Mouse (Mus musculus) CH12.LX (cell line): ENCODE data around the gene Rdx. TPM values are rescaled to one million over a fixed set of nuclear protein-coding genes. Genes with fewer than 3 reads are reported as not detected.

Source experiments
- DNase-seq: peaks from one replicate; pipeline ENCODE4 v3.0.0-alpha.2; 2013; ENCODE audit errors: extremely low read depth
- H3K27ac ChIP-seq: 2 replicates; pipeline ENCODE4 v1.5.1; 2012; ENCODE audit warnings: low read depth, mild to moderate bottlenecking, control low read depth, moderate library complexity; ENCODE audit not compliant: insufficient read depth
- H3K27me3 ChIP-seq: replicated peaks from 2 replicates; pipeline ENCODE3; 2012; ENCODE audit warnings: inconsistent platforms
- H3K36me3 ChIP-seq, 2 experiments: replicated peaks in 1 of 2; 2 replicates each; pipeline versions ENCODE3 to v1.6.1; 2012; ENCODE audit warnings: inconsistent platforms in 1 of 2, low read length in 1 of 2, mild to moderate bottlenecking in 1 of 2, mixed read lengths in 1 of 2, moderate library complexity in 1 of 2; ENCODE audit not compliant: control insufficient read depth in 1 of 2, insufficient read depth in 1 of 2
- H3K4me1 ChIP-seq, 2 experiments: 2 replicates each; pipeline ENCODE4 v1.6.1; 2012; ENCODE audit warnings: inconsistent platforms in 1 of 2, moderate library complexity in 1 of 2; ENCODE audit not compliant: insufficient read depth in 2 of 2, control insufficient read depth in 1 of 2
- H3K4me2 ChIP-seq: 2 replicates; pipeline ENCODE4 v1.6.1; 2012; ENCODE audit warnings: low read depth, mild to moderate bottlenecking, control low read depth; ENCODE audit not compliant: poor library complexity, insufficient read depth, severe bottlenecking
- H3K4me3 ChIP-seq, 3 experiments: fragments of 150-350 bp in 1 of 3; sonication (generic) in 1 of 3; replicated peaks in 1 of 3; 2 replicates each; pipeline versions ENCODE3 to v1.5.1; 2011 to 2012; ENCODE audit warnings: low read depth in 2 of 3, low read length in 2 of 3, mild to moderate bottlenecking in 2 of 3, moderate library complexity in 2 of 3, control low read depth in 1 of 3, improper control_type of control experiment in 1 of 3, inconsistent platforms in 1 of 3, mixed read lengths in 1 of 3; ENCODE audit not compliant: poor library complexity in 1 of 3
- H3K79me2 ChIP-seq: replicated peaks from 2 replicates; pipeline ENCODE4 v1.6.1; 2012; ENCODE audit warnings: mild to moderate bottlenecking, moderate library complexity; ENCODE audit not compliant: control insufficient read depth, poor library complexity, insufficient read depth, severe bottlenecking; ENCODE audit errors: extremely low read depth
- H3K9ac ChIP-seq: 2 replicates; pipeline ENCODE4 v1.6.1; 2012; ENCODE audit warnings: low read depth, mild to moderate bottlenecking, control low read depth, moderate library complexity; ENCODE audit not compliant: insufficient read depth
- H3K9me3 ChIP-seq: replicated peaks from 2 replicates; pipeline ENCODE3; 2012; ENCODE audit warnings: low read length, inconsistent platforms, mixed read lengths
- BHLHE40 ChIP-seq: IDR thresholded peaks from 2 replicates; pipeline ENCODE4 v1.6.1; 2011; ENCODE audit warnings: mild to moderate bottlenecking, low read depth, low read length, improper control_type of control experiment
- CHD2 ChIP-seq: IDR thresholded peaks from 2 replicates; pipeline ENCODE4 v1.6.1; 2011; ENCODE audit warnings: low read length, improper control_type of control experiment
- E2F4 ChIP-seq: IDR thresholded peaks from 2 replicates; pipeline ENCODE4 v1.6.1; 2011; ENCODE audit warnings: low read depth, low read length, improper control_type of control experiment; ENCODE audit not compliant: insufficient replicate concordance
- ELF1 ChIP-seq: IDR thresholded peaks from 2 replicates; pipeline ENCODE4 v1.6.1; 2014; ENCODE audit warnings: low read depth, mild to moderate bottlenecking, inconsistent platforms, low read length, improper control_type of control experiment
- ETS1 ChIP-seq: conservative IDR thresholded peaks from 2 replicates; pipeline ENCODE4 v1.6.1; 2012; ENCODE audit warnings: low read depth, mild to moderate bottlenecking, inconsistent platforms, low read length, improper control_type of control experiment, moderate library complexity
- GABPA ChIP-seq: IDR thresholded peaks from 2 replicates; pipeline ENCODE4 v1.6.1; 2012; ENCODE audit warnings: low read depth, low read length, improper control_type of control experiment, inconsistent platforms; ENCODE audit not compliant: insufficient replicate concordance
- HCFC1 ChIP-seq: IDR thresholded peaks from 2 replicates; pipeline ENCODE4 v1.6.1; 2012; ENCODE audit warnings: low read depth, mild to moderate bottlenecking, inconsistent platforms, low read length, improper control_type of control experiment
- KAT2A ChIP-seq: IDR thresholded peaks from 2 replicates; pipeline ENCODE4 v1.6.1; 2012; ENCODE audit warnings: low read length, improper control_type of control experiment, inconsistent platforms; ENCODE audit not compliant: insufficient replicate concordance
- MAFK ChIP-seq: IDR thresholded peaks from 2 replicates; pipeline ENCODE4 v1.6.1; 2011; ENCODE audit warnings: low read length, improper control_type of control experiment; ENCODE audit not compliant: insufficient replicate concordance
- MAX ChIP-seq: IDR thresholded peaks from 2 replicates; pipeline ENCODE4 v1.6.1; 2011; ENCODE audit warnings: low read length, improper control_type of control experiment
- MEF2A ChIP-seq: IDR thresholded peaks from 2 replicates; pipeline ENCODE4 v1.6.1; 2014; ENCODE audit warnings: low read depth, mild to moderate bottlenecking, inconsistent platforms, low read length, improper control_type of control experiment, borderline replicate concordance
- MXI1 ChIP-seq: IDR thresholded peaks from 2 replicates; pipeline ENCODE4 v1.6.1; 2011; ENCODE audit warnings: mild to moderate bottlenecking, low read depth, low read length, improper control_type of control experiment
- MYC ChIP-seq: IDR thresholded peaks from 2 replicates; pipeline ENCODE4 v1.6.1; 2011; ENCODE audit warnings: low read depth, mild to moderate bottlenecking, improper control_type of control experiment, low read length
- NELFE ChIP-seq: IDR thresholded peaks from 2 replicates; pipeline ENCODE4 v1.6.1; 2011; ENCODE audit warnings: low read depth, low read length, improper control_type of control experiment
- PAX5 ChIP-seq: IDR thresholded peaks from 2 replicates; pipeline ENCODE4 v1.6.1; 2012; ENCODE audit warnings: low read length, inconsistent platforms, mixed read lengths
- POLR2A ChIP-seq: IDR thresholded peaks from 2 replicates; pipeline ENCODE4 v1.6.1; 2011; ENCODE audit warnings: low read depth, mild to moderate bottlenecking, improper control_type of control experiment, low read length
- SIN3A ChIP-seq: IDR thresholded peaks from 2 replicates; pipeline ENCODE4 v1.6.1; 2012; ENCODE audit warnings: low read length, improper control_type of control experiment, inconsistent platforms
- SMC3 ChIP-seq: IDR thresholded peaks from 2 replicates; pipeline ENCODE4 v1.6.1; 2011; ENCODE audit warnings: low read depth, low read length, improper control_type of control experiment
- UBTF ChIP-seq: IDR thresholded peaks from 2 replicates; pipeline ENCODE4 v1.6.1; 2012; ENCODE audit warnings: low read depth, mild to moderate bottlenecking, inconsistent platforms, low read length, improper control_type of control experiment, moderate library complexity
- USF1 ChIP-seq: IDR thresholded peaks from 2 replicates; pipeline ENCODE4 v1.6.1; 2014; ENCODE audit warnings: low read depth, mild to moderate bottlenecking, inconsistent platforms, low read length, improper control_type of control experiment
- ZKSCAN1 ChIP-seq: IDR thresholded peaks from 2 replicates; pipeline ENCODE4 v1.6.1; 2012; ENCODE audit warnings: low read depth, inconsistent platforms, low read length, improper control_type of control experiment, borderline replicate concordance
- ZNF384 ChIP-seq: IDR thresholded peaks from 2 replicates; pipeline ENCODE4 v1.6.1; 2012; ENCODE audit warnings: low read depth, low read length, improper control_type of control experiment, inconsistent platforms
- dilution Hi-C: fragments of 300-500 bp; cut with MboI; formaldehyde crosslinking; loops from 2 replicates; pipeline ENCODE4 v1.14.3; 2020; ENCODE audit warnings: low sequenced_read_pairs; ENCODE audit not compliant: extremely low pct_unique_long_range_greater_than_20kb, extremely low pct_ligation_motif_present
- in situ Hi-C: fragments of 300-500 bp; cut with MboI; formaldehyde crosslinking; loops from 3 replicates; pipeline ENCODE4 v1.14.3; 2019; ENCODE audit warnings: low sequenced_read_pairs, low pct_ligation_motif_present, low pct_unique_long_range_greater_than_20kb, mixed read lengths
- polyA plus RNA-seq: library from polyadenylated mRNA; unstranded; fragments of >175 nt; gene quantifications from 2 replicates; pipeline ENCODE4 v1.2.1, GENCODE M21; 2012; ENCODE audit warnings: low read depth; ENCODE audit not compliant: insufficient read length
- total RNA-seq, 2 experiments: library from RNA; depleted of rRNA; stranded (reverse); fragments of 300-350 nt in 1 of 2; fragments of >200 nt in 1 of 2; gene quantifications; 2 replicates each; pipeline ENCODE4 v1.2.3; 2012 to 2014

The Rdx gene
- total and polyA plus RNA-seq, 3 experiments, result 86.1 to 157 (median 125) TPM

DNA sequence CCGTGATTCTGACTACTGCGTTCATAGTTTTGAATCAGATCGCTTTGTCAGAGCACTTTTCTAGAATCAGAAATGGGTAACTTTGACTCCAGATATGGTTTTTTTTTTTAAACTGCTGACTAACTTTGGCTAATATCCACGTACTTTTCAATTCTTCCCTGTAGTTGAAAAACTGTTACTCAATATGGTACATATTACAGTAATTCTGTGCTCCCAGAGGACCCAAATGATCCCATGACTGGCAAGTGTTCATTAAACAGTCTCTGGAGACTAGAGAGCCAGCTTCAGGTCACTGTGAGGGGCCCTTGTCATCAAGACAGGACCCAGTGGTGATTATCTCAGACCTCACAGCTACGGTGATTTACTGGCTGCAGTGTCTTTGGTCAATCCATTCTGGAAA is 45.3 kb downstream of the Rdx start:
- H3K9ac ChIP-seq, result no peak overlapping the region

DNA sequence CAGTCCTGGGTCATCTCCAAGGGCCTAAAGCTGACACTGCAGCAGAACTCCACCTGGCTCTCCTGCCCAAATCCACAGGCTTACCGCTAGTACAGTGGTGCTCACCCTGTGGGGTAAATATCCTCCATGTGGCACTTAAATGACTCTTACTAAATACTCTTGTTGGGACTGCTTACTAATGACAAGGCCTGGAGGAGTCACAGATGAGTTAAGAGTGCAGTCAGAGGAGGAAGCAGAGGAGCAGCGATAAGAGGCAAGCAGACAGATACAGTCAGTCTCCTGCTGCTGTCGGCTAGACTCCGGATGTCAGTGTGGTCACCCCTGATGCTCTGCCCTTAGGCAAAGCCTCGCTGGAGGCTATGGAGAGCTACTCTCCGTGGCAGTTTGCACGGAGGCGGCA is 46.1 kb downstream of the Rdx start:
- H3K36me3 ChIP-seq, result peaks cover 12 to 37% of the 10 kb centered on the region in 2 experiments
- TF ChIP-seq USF1 (no peak), ELF1 (no peak), BHLHE40 (no peak), SIN3A (no peak), ZNF384 (no peak), PAX5 (no peak), KAT2A (no peak), NELFE (no peak), CHD2 (no peak), MXI1 (no peak), UBTF (no peak), HCFC1 (no peak), E2F4 (no peak)
- TF ChIP-seq, all 38 proteins: peak for 0
- Histone ChIP-seq H3K4me1 (0 out of 4 replicates have a peak, but pooled peaks cover 0 to 3% of the 10 kb centered on the region in 2 experiments), H3K27me3 (no peaks in the 10 kb centered on the region), H3K9me3 (no peaks in the 10 kb centered on the region), H3K79me2 (no peaks in the 10 kb centered on the region; the same call in 1 of the 2 replicates), H3K27ac (no peak overlapping the region), H3K4me3 (no peak overlapping the region), H3K4me2 (no peak overlapping the region), H3K9ac (no peak overlapping the region)
- DNase-seq, result no peak
- dilution Hi-C loops (no loop called here), in situ Hi-C loops (loop anchor here (10.0 kb wide), 1 partner anchor 272 kb away; no protein-coding TSS in a partner anchor)

More for the DNA sequence above, 45.3 kb downstream of the Rdx start:
- Histone ChIP-seq H3K9me3 (no peaks in the 10 kb centered on the region), H3K36me3 (peaks cover 16 to 45% of the 10 kb centered on the region in 2 experiments), H3K27ac (no peak overlapping the region), H3K4me3 (no peak overlapping the region), H3K27me3 (no peaks in the 10 kb centered on the region), H3K4me2 (no peak overlapping the region), H3K79me2 (no peaks in the 10 kb centered on the region; the same call in 1 of the 2 replicates), H3K4me1 (0 out of 4 replicates have a peak, but pooled peaks cover 0 to 3% of the 10 kb centered on the region in 2 experiments)
- DNase-seq, result no peak
- dilution Hi-C loops (no loop called here), in situ Hi-C loops (loop anchor here (10.0 kb wide), 1 partner anchor 272 kb away; no protein-coding TSS in a partner anchor)
- no peak for TF ChIP-seq ZKSCAN1
- TF ChIP-seq MYC, result no peak
- TF ChIP-seq MAFK, result no peak
- TF ChIP-seq SMC3, result no peak
- no peak for TF ChIP-seq MEF2A
- TF ChIP-seq USF1, result no peak
- TF ChIP-seq ETS1, result no peak
- TF ChIP-seq PAX5, result no peak
- TF ChIP-seq GABPA, result no peak
- TF ChIP-seq ELF1, result no peak
- no peak for TF ChIP-seq POLR2A
- no peak for TF ChIP-seq MAX
